Mouse (Mus musculus) regulatory T cell (primary cell): ENCODE data around the gene Olfr399.

Experiments used
- in situ Hi-C: fragments of 300-600 bp; cut with MboI, MseI; formaldehyde crosslinking; loops from one replicate; pipeline ENCODE4 v1.15.1; 2025; ENCODE audit warnings: high pct_unique_total_duplicates

Gene Olfr399

GRCm38 (mm10) chr11:74056451-74056850, at the start of gene Olfr399, which contains the start of gene Olfr139:
Olfr399 (minus strand) TSS chr11:74056615.
Olfr139 (minus strand) TSS chr11:74056551.
- in situ Hi-C loops: no loop called here

GRCm38 (mm10) chr11:74105066-74105465, 48.7 kb upstream of the Olfr399 start:
- in situ Hi-C loops: no loop called here

- in situ Hi-C loops: no loop called here
Observed at GRCm38 (mm10) chr11:74101507-74101906, 45.1 kb upstream of the Olfr399 start.

- in situ Hi-C loops: no loop called here
Observed at GRCm38 (mm10) chr11:74100724-74101123, 44.3 kb upstream of the Olfr399 start.

GRCm38 (mm10) chr11:74069655-74070054, 13.2 kb upstream of the Olfr399 start, which contains the start of gene Zfp616:
Zfp616 (plus strand) TSS chr11:74069955.
- in situ Hi-C loops: no loop called here

GRCm38 (mm10) chr11:74051347-74051746, 5.1 kb downstream of the Olfr399 start:
- in situ Hi-C loops: no loop called here
